Mouse (Mus musculus): ENCODE data around the gene Lpin2. TPM values are rescaled to one million over a fixed set of nuclear protein-coding genes. Genes with fewer than 3 reads are reported as not detected.
A peak's percentile ranks its signal among the peaks of the same experiment; 100 is the strongest.

The Lpin2 gene
- polyA plus RNA-seq, 1 experiment from 2014 or later = 37.3 TPM

GRCm38 (mm10) chr17:71268152-71268551 lies 85.8 kb downstream of the Lpin2 start:
- peaks cover 6% of the 10 kb centered on the region; the same call in 1 of the 2 replicates for H3K4me1 ChIP-seq
- 85% methylated on average over 10 of the region's 10 CpGs for WGBS
- H3K36me3 ChIP-seq = 0 out of 2 replicates have a peak, but pooled peaks cover 4% of the 10 kb centered on the region
- no peaks in the 10 kb centered on the region for H3K27me3 ChIP-seq
- H3K4me3 ChIP-seq (replicated peaks) = no peak overlapping the region
- no peak for ATAC-seq (ENCODE audit: insufficient number of reproducible peaks, low FRiP score, low TSS enrichment, low read depth)
- H3K9ac ChIP-seq = no peak overlapping the region
- H3K27ac ChIP-seq (replicated peaks) = no peak overlapping the region
- no peaks in the 10 kb centered on the region for H3K9me3 ChIP-seq (replicated peaks)
- no peak overlapping the region for H3K4me2 ChIP-seq (replicated peaks)

GRCm38 (mm10) chr17:71268599-71268998 lies 86.2 kb downstream of the Lpin2 start:
- Histone ChIP-seq H3K4me2 (replicated peaks) (no peak overlapping the region), H3K9me3 (replicated peaks) (no peaks in the 10 kb centered on the region), H3K4me3 (replicated peaks) (no peak overlapping the region), H3K27ac (replicated peaks) (no peak overlapping the region), H3K27me3 (no peaks in the 10 kb centered on the region), H3K9ac (no peak overlapping the region), H3K4me1 (peaks cover 6% of the 10 kb centered on the region; the same call in 1 of the 2 replicates), H3K36me3 (0 out of 2 replicates have a peak, but pooled peaks cover 4% of the 10 kb centered on the region)
- no peak for ATAC-seq (ENCODE audit: insufficient number of reproducible peaks, low FRiP score, low TSS enrichment, low read depth)
- WGBS = 85% methylated on average over 3 of the region's 3 CpGs

- no peak for ATAC-seq (ENCODE audit: insufficient number of reproducible peaks, low FRiP score, low TSS enrichment, low read depth)
- Histone ChIP-seq H3K4me1 (no peaks in the 10 kb centered on the region), H3K9me3 (replicated peaks) (no peaks in the 10 kb centered on the region), H3K36me3 (0 out of 2 replicates have a peak, but pooled peaks cover 4% of the 10 kb centered on the region), H3K27me3 (no peaks in the 10 kb centered on the region), H3K27ac (replicated peaks) (no peak overlapping the region), H3K4me2 (replicated peaks) (no peak overlapping the region), H3K9ac (no peak overlapping the region), H3K4me3 (replicated peaks) (no peak overlapping the region)
- 89% methylated on average over 12 of the region's 12 CpGs for WGBS
These were observed 91.5 kb downstream of the Lpin2 start for GRCm38 (mm10) chr17:71273901-71274300.

GRCm38 (mm10) chr17:71276771-71277170 lies 94.4 kb downstream of the Lpin2 start:
- no peaks in the 10 kb centered on the region for H3K4me1 ChIP-seq
- H3K4me2 ChIP-seq (replicated peaks) = no peak overlapping the region
- no peak overlapping the region for H3K4me3 ChIP-seq (replicated peaks)
- 0 out of 2 replicates have a peak, but pooled peaks cover 4% of the 10 kb centered on the region for H3K36me3 ChIP-seq
- WGBS = 80% methylated on average over 10 of the region's 10 CpGs
- H3K27me3 ChIP-seq = no peaks in the 10 kb centered on the region
- no peak for ATAC-seq (ENCODE audit: insufficient number of reproducible peaks, low FRiP score, low TSS enrichment, low read depth)
- no peaks in the 10 kb centered on the region for H3K9me3 ChIP-seq (replicated peaks)
- H3K9ac ChIP-seq = no peak overlapping the region
- no peak overlapping the region for H3K27ac ChIP-seq (replicated peaks)

GRCm38 (mm10) chr17:71277701-71278491 lies 95.5 kb downstream of the Lpin2 start:
- no peak overlapping the region for H3K4me2 ChIP-seq (replicated peaks)
- no peak overlapping the region for H3K9ac ChIP-seq
- no peaks in the 10 kb centered on the region for H3K4me1 ChIP-seq
- ATAC-seq (ENCODE audit: insufficient number of reproducible peaks, low FRiP score, low TSS enrichment, low read depth) = no peak
- 88% methylated on average over 6 of the region's 6 CpGs for WGBS
- no peak overlapping the region for H3K27ac ChIP-seq (replicated peaks)
- no peaks in the 10 kb centered on the region for H3K36me3 ChIP-seq
- no peaks in the 10 kb centered on the region for H3K9me3 ChIP-seq (replicated peaks)
- no peaks in the 10 kb centered on the region for H3K27me3 ChIP-seq
- no peak overlapping the region for H3K4me3 ChIP-seq (replicated peaks)

GRCm38 (mm10) chr17:71282716-71283115 lies 100.4 kb downstream of the Lpin2 start:
- H3K4me1 ChIP-seq = peaks cover 12% of the 10 kb centered on the region; the same call in 1 of the 2 replicates
- no peak overlapping the region for H3K4me2 ChIP-seq (replicated peaks)
- no peak overlapping the region for H3K4me3 ChIP-seq (replicated peaks)
- 91% methylated on average over 9 of the region's 9 CpGs for WGBS
- no peaks in the 10 kb centered on the region for H3K36me3 ChIP-seq
- H3K27ac ChIP-seq (replicated peaks) = no peak overlapping the region
- no peak for ATAC-seq (ENCODE audit: insufficient number of reproducible peaks, low FRiP score, low TSS enrichment, low read depth)
- no peaks in the 10 kb centered on the region for H3K27me3 ChIP-seq
- no peaks in the 10 kb centered on the region for H3K9me3 ChIP-seq (replicated peaks)
- H3K9ac ChIP-seq = no peak overlapping the region

GRCm38 (mm10) chr17:71283237-71283636 lies 100.9 kb downstream of the Lpin2 start:
- 76% methylated on average over 4 of the region's 4 CpGs for WGBS
- peak; percentile 55 for ATAC-seq (ENCODE audit: insufficient number of reproducible peaks, low FRiP score, low TSS enrichment, low read depth)
- no peaks in the 10 kb centered on the region for H3K36me3 ChIP-seq
- H3K9me3 ChIP-seq (replicated peaks) = no peaks in the 10 kb centered on the region
- H3K4me2 ChIP-seq (replicated peaks) = no peak overlapping the region
- H3K27me3 ChIP-seq = no peaks in the 10 kb centered on the region
- no peak overlapping the region for H3K9ac ChIP-seq
- H3K27ac ChIP-seq (replicated peaks) = no peak overlapping the region
- no peak overlapping the region for H3K4me3 ChIP-seq (replicated peaks)
- H3K4me1 ChIP-seq = peaks cover 12% of the 10 kb centered on the region; the same call in 1 of the 2 replicates

- Histone ChIP-seq H3K27me3 (no peaks in the 10 kb centered on the region), H3K4me2 (replicated peaks) (no peak overlapping the region), H3K4me1 (peaks cover 16% of the 10 kb centered on the region), H3K9me3 (replicated peaks) (no peaks in the 10 kb centered on the region), H3K9ac (no peak overlapping the region), H3K4me3 (replicated peaks) (no peak overlapping the region), H3K36me3 (no peaks in the 10 kb centered on the region), H3K27ac (replicated peaks) (no peak overlapping the region)
- WGBS = 37% methylated on average over 6 of the region's 6 CpGs
- no peak for ATAC-seq (ENCODE audit: insufficient number of reproducible peaks, low FRiP score, low TSS enrichment, low read depth)
These were observed 102.5 kb downstream of the Lpin2 start for GRCm38 (mm10) chr17:71284890-71285289.

- no peaks in the 10 kb centered on the region for H3K9me3 ChIP-seq (replicated peaks)
- no peaks in the 10 kb centered on the region for H3K36me3 ChIP-seq
- peaks cover 27% of the 10 kb centered on the region for H3K4me1 ChIP-seq
- no peak overlapping the region for H3K4me2 ChIP-seq (replicated peaks)
- H3K27me3 ChIP-seq = no peaks in the 10 kb centered on the region
- H3K27ac ChIP-seq (replicated peaks) = no peak overlapping the region
- 78% methylated on average over 6 of the region's 6 CpGs for WGBS
- no peak overlapping the region for H3K4me3 ChIP-seq (replicated peaks)
- no peak overlapping the region for H3K9ac ChIP-seq
- ATAC-seq (ENCODE audit: insufficient number of reproducible peaks, low FRiP score, low TSS enrichment, low read depth) = 0 out of 2 replicates have a peak, but pooled peaks have one; percentile 35
These were observed 103.6 kb downstream of the Lpin2 start for GRCm38 (mm10) chr17:71285929-71286328.

GRCm38 (mm10) chr17:71287586-71287985 lies 105.2 kb downstream of the Lpin2 start:
- no peaks in the 10 kb centered on the region for H3K27me3 ChIP-seq
- H3K4me2 ChIP-seq (replicated peaks) = no peak overlapping the region
- H3K9ac ChIP-seq = no peak overlapping the region
- no peak overlapping the region for H3K27ac ChIP-seq (replicated peaks)
- WGBS = 94% methylated on average over 7 of the region's 7 CpGs
- no peak overlapping the region for H3K4me3 ChIP-seq (replicated peaks)
- no peaks in the 10 kb centered on the region for H3K9me3 ChIP-seq (replicated peaks)
- H3K4me1 ChIP-seq = peaks cover 30% of the 10 kb centered on the region
- no peak for ATAC-seq (ENCODE audit: insufficient number of reproducible peaks, low FRiP score, low TSS enrichment, low read depth)
- H3K36me3 ChIP-seq = no peaks in the 10 kb centered on the region

- H3K27ac ChIP-seq (replicated peaks) = 0 out of 2 replicates have a peak overlapping the region, but pooled peaks have one; percentile 28
- no peaks in the 10 kb centered on the region for H3K27me3 ChIP-seq
- H3K9me3 ChIP-seq (replicated peaks) = no peaks in the 10 kb centered on the region
- no peak overlapping the region for H3K4me2 ChIP-seq (replicated peaks)
- H3K4me3 ChIP-seq (replicated peaks) = no peak overlapping the region
- peaks cover 30% of the 10 kb centered on the region for H3K4me1 ChIP-seq
- WGBS = 77% methylated on average over 11 of the region's 11 CpGs
- no peak for ATAC-seq (ENCODE audit: insufficient number of reproducible peaks, low FRiP score, low TSS enrichment, low read depth)
- H3K36me3 ChIP-seq = no peaks in the 10 kb centered on the region
- no peak overlapping the region for H3K9ac ChIP-seq
These were observed 105.9 kb downstream of the Lpin2 start for GRCm38 (mm10) chr17:71288145-71288758.

Data from embryonic facial prominence, embryonic 15.5 days (tissue).